Mouse (Mus musculus): Measurements from ENCODE around the gene Gm8159.
"Not testable (repeated sequence)": the region's sequence is repeated elsewhere in the genome, so short reads cannot be mapped to it uniquely, and the experiment has no call there.

The Gm8159 gene

DNA sequence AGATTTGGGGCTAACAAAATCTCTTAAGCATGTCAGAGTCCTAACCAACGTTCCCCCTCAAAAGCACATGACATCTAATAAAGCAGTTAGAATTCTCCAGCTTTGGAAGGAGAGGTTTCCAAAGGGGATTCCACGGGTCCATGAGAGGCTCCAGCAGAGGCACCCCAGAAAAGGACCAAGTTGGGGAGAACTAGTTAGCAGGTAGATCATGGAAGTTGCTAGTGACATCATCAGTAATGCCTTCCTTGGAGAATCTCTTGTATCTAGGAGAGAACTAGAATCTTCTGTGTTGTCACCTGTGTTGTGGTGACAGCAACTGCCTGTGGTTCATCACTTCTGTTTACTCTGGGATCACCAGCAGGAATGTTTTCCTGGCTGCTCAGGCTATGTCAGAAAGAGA, at the start of gene Gm8159:
TSS of gene Gm8159 (plus strand) at position 301 of the 400 bp plus-strand sequence.
- DNase-seq (ENCODE audit: extremely low read depth, low read depth, low spot score), result not testable (repeated sequence)

DNA sequence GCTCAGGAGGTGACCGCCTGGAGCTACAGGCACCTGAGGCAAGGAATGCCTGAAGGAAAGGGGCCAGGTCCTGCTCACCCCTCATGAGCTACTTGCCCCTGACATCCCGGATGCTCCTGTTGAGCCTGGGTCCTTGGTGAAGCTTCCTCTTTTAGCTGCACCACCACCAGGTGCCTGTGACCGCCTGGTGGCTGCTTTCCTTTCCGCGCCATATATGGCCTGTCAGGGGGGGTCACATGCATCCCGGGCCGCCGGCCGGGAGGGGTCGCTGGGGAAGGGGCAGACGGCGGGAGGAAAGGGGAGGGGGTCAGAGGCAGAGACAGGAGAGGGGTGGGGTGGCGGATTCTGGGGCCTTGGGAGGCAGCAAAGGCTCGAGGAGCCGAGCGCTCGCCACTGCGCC, 17.2 kb downstream of the Gm8159 start:
- not testable (repeated sequence) for DNase-seq (ENCODE audit: extremely low read depth, low read depth, low spot score)

DNA sequence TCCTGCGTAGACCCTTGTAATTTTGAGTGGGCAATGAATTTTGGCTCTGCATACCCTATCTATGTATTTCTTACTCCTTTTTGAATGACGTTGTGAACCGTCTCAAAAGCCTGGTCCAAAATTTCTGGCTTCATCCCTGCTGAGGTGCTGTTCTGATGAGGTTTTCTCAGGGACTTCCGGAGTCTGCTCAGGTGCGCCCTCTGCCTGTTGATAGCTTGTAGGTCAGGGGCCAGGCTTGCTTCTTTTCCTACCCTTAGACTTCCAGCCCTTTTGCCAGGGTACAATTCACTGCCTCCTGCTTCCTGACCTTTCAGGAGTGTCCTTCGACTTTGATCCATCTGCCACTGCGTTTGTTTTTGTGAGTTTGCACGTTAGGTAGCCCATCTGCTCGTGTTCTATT, 18.2 kb downstream of the Gm8159 start:
- DNase-seq (ENCODE audit: extremely low read depth, low read depth, low spot score), result not testable (repeated sequence)

DNA sequence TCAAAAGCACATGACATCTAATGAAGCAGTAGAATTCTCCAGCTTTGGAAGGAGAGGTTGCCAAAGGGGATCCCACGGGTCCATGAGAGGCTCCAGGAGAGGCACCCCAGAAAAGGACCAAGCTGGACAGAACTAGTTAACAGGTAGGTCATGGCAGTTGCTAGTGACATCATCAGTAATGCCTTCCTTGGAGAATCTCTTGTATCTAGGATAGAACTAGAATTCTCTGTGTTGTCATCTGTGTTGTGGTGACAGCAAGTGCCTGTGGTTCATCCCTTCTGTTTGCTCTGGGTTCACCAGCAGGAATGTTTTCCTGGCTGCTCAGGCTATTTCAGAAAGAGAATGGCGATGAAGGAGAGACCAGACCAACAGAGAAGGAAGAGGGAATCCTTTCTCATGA, 31.7 kb downstream of the Gm8159 start, which contains the start of gene Gm3239:
TSS of gene Gm3239 (plus strand) at position 301 of the 400 bp plus-strand sequence.
- DNase-seq (ENCODE audit: extremely low read depth, low read depth, low spot score), result not testable (repeated sequence)
